Mouse (Mus musculus) MN1 (cell line): ENCODE results near the gene Cdh18.
"Not testable (repeated sequence)": the region's sequence is repeated elsewhere in the genome, so short reads cannot be mapped to it uniquely, and the experiment has no call there.

ENCODE experiments used
- DNase-seq: peaks from one replicate; pipeline ENCODE4 v3.0.0-alpha.2; 2016; ENCODE audit warnings: low spot score

Cdh18 gene

GRCm38 (mm10) chr15:22548711-22549271 is at the start of gene Cdh18:
Gene Cdh18, plus strand, starts transcription at chr15:22549022.
- no peak for DNase-seq

GRCm38 (mm10) chr15:22511271-22511670 is 37.6 kb upstream of the Cdh18 start:
- no peak for DNase-seq

GRCm38 (mm10) chr15:22535828-22536227 is 13.0 kb upstream of the Cdh18 start:
- DNase-seq: no peak

- no peak for DNase-seq
Observed at GRCm38 (mm10) chr15:22577974-22578616, 29.3 kb downstream of the Cdh18 start.

- no peak for DNase-seq
Observed at GRCm38 (mm10) chr15:22578617-22578990, 29.8 kb downstream of the Cdh18 start.

GRCm38 (mm10) chr15:22584667-22585066 is 35.8 kb downstream of the Cdh18 start:
- DNase-seq: no peak

GRCm38 (mm10) chr15:22716376-22716775 is 167.6 kb downstream of the Cdh18 start:
- no peak for DNase-seq

- no peak for DNase-seq
Observed at GRCm38 (mm10) chr15:22717681-22718080, 168.9 kb downstream of the Cdh18 start.

GRCm38 (mm10) chr15:22726574-22726973 is 177.8 kb downstream of the Cdh18 start:
- DNase-seq: no peak

GRCm38 (mm10) chr15:22733039-22733438 is 184.2 kb downstream of the Cdh18 start:
- DNase-seq: no peak

GRCm38 (mm10) chr15:22736165-22736564 is 187.3 kb downstream of the Cdh18 start:
- DNase-seq: no peak

GRCm38 (mm10) chr15:22761257-22761656 is 212.4 kb downstream of the Cdh18 start:
- DNase-seq: not testable (repeated sequence)

- not testable (repeated sequence) for DNase-seq
Observed at GRCm38 (mm10) chr15:22766591-22766990, 217.8 kb downstream of the Cdh18 start.

GRCm38 (mm10) chr15:22776346-22776745 is 227.5 kb downstream of the Cdh18 start:
- DNase-seq: no peak

GRCm38 (mm10) chr15:22789696-22790095 is 240.9 kb downstream of the Cdh18 start:
- DNase-seq: no peak

GRCm38 (mm10) chr15:22791791-22792190 is 243.0 kb downstream of the Cdh18 start:
- no peak for DNase-seq

- DNase-seq: no peak
Observed at GRCm38 (mm10) chr15:22833127-22833526, 284.3 kb downstream of the Cdh18 start.

- DNase-seq: no peak
Observed at GRCm38 (mm10) chr15:22837173-22837572, 288.4 kb downstream of the Cdh18 start.

GRCm38 (mm10) chr15:22857704-22858103 is 308.9 kb downstream of the Cdh18 start:
- no peak for DNase-seq

GRCm38 (mm10) chr15:22870679-22871078 is 321.9 kb downstream of the Cdh18 start:
- DNase-seq: no peak

- no peak for DNase-seq
Observed at GRCm38 (mm10) chr15:22897724-22898123, 348.9 kb downstream of the Cdh18 start.

- DNase-seq: no peak
Observed at GRCm38 (mm10) chr15:22898208-22898607, 349.4 kb downstream of the Cdh18 start.

GRCm38 (mm10) chr15:22914444-22914843 is 365.6 kb downstream of the Cdh18 start:
- no peak for DNase-seq

GRCm38 (mm10) chr15:22934293-22934692 is 385.5 kb downstream of the Cdh18 start:
- DNase-seq: no peak
